Mouse (Mus musculus) heart, postnatal 25 days (tissue): ENCODE data around the gene Ascl2. TPM values are rescaled to one million over a fixed set of nuclear protein-coding genes. Genes with fewer than 3 reads are reported as not detected.

Source experiments
- DNase-seq: peaks from one replicate; pipeline ENCODE4 v3.0.0; 2022; ENCODE audit warnings: low spot score
- intact Hi-C: fragments of 180-260 bp; cut with DNase I; formaldehyde crosslinking; loops from one replicate; pipeline ENCODE4 v1.15.1; 2025
- total RNA-seq, 2 experiments: library from RNA; stranded (reverse); gene quantifications; 2 replicates each; pipeline ENCODE4 v1.2.3; 2021

Gene Ascl2
- total RNA-seq, 2 experiments from 2014 or later = not detected

DNA sequence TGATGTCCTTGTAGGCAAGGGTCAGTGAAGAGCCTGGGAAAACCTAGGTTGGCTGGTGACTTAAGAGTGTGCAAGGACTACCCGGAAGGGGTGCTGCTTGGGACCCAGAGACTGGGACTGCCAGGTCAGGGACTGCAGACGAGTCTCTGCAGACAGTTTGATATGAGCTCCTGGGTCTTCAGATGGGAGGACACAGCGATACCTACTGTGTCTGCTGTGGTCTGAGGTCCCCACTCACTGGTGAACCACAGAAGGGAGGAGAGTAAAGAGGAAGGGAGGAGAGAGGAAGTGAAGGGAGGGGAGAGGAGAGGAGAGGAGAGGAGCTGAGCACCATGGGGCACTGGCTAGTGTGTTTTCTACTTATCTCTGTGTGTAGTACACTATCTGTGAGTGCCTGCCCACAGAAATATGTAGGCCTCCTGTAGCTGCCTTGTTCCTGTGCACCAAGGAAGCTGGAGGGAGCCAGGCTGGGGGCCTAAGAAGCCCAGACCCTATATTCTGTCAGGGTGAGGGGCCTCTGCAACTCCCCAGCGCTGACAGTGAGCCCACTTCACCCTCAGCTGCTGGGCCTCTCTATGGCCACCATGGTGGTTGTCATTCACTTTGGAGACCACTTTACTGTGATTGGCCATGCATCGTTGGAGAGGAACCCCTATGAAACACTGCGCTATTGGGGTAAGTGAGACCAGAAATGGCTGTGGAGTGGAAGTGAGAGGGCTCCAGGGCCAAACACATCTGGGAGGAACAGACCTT lies 36.5 kb upstream of the Ascl2 start:
- DNase-seq = no peak
- intact Hi-C loops = loop anchor here (5.0 to 10.0 kb wide), 4 partner anchors 67 to 469 kb away; partner anchors contain the start of gene Slc22a18

GRCm38 (mm10) chr7:143004727-143005343 lies 35.8 kb upstream of the Ascl2 start, which contains the start of gene Tspan32:
Tspan32 (plus strand) TSS chr7:143005046.
- DNase-seq = no peak
- intact Hi-C loops = loop anchor here (5.0 to 10.0 kb wide), 4 partner anchors 67 to 470 kb away; partner anchors contain the start of gene Slc22a18

GRCm38 (mm10) chr7:143002679-143003078 lies 33.6 kb upstream of the Ascl2 start:
- DNase-seq = no peak
- intact Hi-C loops = loop anchor here (10.0 kb wide), 1 partner anchor 472 kb away; the partner anchor contains the start of gene Slc22a18

DNA sequence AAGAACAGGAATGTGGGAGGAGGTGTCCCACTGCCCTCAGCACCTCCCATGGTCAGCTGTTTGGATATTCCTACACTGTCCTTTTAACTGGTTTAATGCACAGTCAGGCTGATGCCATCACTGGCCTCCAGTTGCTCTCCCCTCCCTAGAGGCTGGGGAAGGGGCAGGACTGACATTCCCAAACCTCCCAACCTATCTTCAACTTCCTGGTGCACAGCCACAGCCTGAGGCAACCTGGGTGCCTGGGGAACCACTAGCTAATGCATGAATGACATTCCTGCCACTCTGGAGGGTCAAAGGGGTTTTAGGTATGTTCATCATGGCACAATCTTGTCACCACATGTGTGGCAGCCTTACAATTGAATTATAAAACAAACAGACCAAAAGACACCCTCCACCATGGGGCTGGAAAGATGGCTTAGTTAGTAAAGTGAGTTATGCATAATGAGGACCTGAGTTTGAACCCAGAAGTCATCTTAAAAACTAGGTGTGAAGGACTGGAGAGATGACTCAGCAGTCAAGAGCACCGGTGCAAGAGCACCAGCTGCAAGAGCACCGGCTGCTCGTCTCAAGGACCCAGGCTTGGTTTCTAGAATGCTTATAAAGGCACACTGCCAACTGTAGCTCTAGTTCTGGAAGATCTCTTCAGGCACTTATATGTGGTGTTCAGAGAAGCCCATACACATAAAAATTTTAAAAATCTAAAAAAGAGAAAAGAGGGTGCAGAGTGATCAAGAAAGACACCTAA lies 28.5 kb upstream of the Ascl2 start:
- no peak for DNase-seq
- intact Hi-C loops = no loop called here

GRCm38 (mm10) chr7:142996998-142997397 lies 27.9 kb upstream of the Ascl2 start:
- no peak for DNase-seq
- intact Hi-C loops = no loop called here

DNA sequence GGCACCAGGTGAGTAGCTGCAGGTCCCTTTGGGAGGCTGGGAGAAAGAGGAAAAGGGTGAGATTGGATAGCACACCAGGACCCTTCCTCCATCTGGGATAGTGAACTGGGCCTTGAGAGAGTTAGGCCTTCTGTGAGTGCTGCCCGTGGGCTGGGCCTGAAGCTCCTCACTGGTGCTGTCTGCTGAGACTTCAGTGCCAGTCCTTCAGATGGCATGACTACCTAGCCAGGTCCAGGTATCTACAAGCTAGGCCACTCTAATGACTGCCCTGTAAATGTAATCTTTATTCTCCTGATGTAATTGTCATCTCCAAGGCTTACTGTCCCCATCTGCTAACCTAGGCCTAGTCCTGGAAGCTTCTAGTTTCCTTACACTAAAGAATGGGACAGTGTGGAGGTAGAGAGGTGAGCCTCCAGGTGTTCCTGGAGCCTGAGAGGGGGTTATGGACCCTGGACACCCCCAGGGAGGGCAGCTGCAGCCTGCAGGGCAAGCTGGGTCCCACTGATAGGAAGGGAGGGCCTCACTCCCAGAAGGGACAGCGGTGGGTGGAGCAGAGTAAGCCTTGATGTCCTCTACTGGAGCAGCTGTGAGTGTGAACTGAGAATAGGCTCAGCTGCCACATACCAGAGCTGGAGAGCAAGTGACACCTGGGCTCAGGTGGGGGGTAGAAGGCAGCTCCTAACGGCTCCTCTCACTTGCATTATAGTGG lies 26.7 kb upstream of the Ascl2 start:
- intact Hi-C loops = no loop called here
- DNase-seq = no peak

- intact Hi-C loops = no loop called here
Observed at GRCm38 (mm10) chr7:142995004-142995403, 25.9 kb upstream of the Ascl2 start.

GRCm38 (mm10) chr7:142987718-142988117 lies 18.7 kb upstream of the Ascl2 start:
- intact Hi-C loops = no loop called here
- no peak for DNase-seq

More at GRCm38 (mm10) chr7:142995004-142995403, 25.9 kb upstream of the Ascl2 start:
- DNase-seq = no peak

- DNase-seq = no peak
- intact Hi-C loops = no loop called here
Observed at GRCm38 (mm10) chr7:142985146-142985545, 16.1 kb upstream of the Ascl2 start.

DNA sequence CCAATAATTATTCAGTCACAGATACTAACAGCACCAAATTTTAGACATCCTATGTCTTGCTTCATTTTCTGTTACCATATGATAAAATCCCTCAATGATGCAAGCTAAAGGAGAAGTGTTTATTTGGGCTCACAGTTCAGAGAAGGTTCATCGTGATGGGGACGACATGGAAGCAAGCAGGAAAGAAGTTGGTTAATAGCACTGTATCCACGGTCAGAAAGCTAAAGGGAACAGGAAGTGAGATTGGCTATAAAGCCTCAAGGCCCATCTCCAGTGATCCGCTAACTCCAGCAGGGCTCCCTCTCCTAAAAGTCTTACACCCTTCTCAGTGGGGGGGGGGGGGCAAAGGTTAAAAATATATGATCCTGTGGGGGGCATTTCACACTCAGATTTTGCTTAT lies 12.8 kb upstream of the Ascl2 start:
- DNase-seq = no peak
- intact Hi-C loops = no loop called here

DNA sequence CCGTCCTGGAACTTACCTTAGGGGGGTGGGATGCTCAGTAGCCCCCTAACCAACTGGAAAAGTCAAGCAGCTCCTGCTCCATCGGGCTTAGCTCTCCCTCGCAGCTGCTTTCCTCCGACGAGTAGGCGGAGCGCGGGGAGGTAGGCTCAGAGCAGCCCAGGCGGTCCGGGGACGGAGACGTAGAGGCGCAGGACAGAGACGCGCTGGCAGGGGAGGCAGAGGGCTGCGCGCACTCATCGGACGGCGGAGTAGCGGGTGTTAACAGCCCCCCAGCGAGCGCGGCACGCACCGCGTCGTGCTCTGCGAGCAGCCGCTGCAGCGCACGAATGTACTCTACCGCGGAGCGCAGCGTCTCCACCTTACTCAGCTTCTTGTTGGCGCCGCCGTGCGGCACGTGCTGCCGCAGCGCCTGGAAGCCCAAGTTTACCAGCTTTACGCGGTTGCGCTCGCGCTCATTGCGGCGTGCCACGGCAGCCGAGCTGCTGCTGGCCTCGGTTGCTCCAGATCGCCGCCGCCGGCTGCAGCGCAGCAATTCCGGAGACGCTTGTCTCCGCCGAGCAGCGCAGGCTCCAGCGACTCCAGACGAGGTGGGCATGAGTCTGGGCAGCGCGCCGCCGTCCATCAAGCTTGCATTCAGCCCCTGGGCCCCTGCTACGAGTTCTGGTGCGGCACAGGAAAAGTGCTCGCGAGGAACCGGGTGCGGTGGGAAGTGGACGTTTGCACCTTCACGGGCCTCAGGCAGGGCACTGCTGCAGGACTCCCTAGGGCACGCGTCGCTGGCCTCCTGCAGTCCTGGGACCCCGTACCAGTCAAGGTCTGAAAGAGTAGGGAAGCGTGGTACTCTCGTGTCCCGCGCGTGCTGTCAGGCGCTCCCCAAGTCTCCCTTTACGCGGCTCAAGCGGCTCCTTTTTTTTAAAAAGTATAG lies 918 bp downstream of the Ascl2 start:
- DNase-seq = no peak
- intact Hi-C loops = no loop called here

GRCm38 (mm10) chr7:142967414-142967883 lies 1.6 kb downstream of the Ascl2 start:
- DNase-seq = no peak
- intact Hi-C loops = no loop called here

- no peak for DNase-seq
- intact Hi-C loops = no loop called here
Observed at GRCm38 (mm10) chr7:142959752-142960151, 9.3 kb downstream of the Ascl2 start.

- no peak for DNase-seq
- intact Hi-C loops = no loop called here
Observed at GRCm38 (mm10) chr7:142958817-142959216, 10.2 kb downstream of the Ascl2 start.

DNA sequence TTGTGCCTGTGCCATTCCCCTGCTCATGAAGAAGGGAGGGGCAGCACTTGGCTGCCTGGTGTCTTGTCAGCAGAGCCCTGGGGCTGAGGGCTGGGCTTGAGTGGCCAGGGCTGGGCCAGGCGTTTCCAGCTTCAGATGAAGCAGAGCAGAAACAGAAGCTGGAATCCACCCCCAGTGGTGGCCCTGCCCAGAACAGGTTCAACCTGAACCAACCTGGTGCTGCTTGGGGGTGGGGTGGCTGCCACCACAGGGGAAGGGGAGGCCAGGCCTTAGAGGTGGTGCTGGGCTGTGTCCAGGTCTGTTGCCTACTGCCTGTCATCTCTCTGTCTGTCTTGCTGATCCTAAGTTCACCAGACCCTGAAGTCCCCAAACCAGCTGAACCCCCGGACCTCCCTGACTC lies 13.0 kb downstream of the Ascl2 start:
- intact Hi-C loops = no loop called here
- DNase-seq = no peak

DNA sequence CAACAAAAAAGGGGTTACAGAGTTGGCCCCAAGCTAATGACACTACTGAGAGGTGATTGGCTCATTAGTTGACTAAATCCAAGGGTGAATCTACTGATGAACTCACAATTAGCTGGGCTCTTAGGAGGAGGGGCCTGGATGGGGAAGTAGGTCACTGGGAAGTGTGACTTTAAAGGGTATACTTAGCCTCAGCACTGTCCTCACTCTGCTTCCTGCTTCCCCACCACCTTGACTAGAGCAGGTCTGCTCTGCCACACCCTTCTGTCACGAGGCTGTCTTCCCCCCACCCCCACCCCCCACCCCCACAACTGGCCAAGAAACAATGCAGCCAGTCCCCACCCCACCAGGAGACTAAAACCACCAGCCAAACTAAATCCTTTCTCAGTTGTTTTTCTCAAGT lies 19.5 kb downstream of the Ascl2 start:
- intact Hi-C loops = no loop called here
- DNase-seq = no peak

DNA sequence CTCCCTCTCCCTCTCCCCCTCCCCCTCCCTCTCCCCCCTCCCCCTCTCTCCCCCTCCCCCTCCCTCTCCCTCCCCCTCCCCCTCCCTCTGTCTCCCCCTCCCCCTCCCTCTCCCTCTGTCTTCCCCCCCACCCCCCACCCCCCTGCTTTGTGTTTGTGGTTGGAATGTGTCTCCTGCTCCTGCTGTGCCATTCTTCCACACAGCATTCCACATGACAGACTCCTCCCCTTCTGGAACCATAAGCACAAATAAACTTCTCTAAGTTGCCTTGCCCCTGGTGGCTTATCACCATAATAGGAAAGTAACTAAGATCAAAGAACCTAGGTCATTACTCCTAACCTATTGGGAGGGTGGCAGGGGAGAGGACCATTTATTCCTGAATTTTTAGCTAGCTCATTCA lies 31.4 kb downstream of the Ascl2 start:
- intact Hi-C loops = no loop called here
- DNase-seq = no peak

DNA sequence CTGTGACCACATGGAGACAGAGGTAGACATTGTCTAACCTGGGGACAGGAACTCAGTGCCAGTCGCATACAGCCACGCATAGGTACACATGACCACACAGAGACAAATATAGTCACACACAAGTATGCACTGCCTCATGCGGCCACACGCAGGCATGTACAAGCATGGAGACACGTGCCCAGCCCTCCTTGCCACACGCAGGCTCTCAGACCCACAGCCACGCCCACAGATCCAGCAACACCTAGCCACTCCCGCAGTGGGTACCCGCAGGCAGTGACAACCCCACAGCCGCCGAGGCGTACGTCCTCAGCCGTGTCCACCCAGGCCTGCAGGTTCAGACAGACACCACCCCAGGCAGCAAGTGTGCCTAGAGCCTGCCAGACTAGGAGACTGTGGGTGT lies 33.4 kb downstream of the Ascl2 start:
- no peak for DNase-seq
- intact Hi-C loops = no loop called here

- DNase-seq = no peak
- intact Hi-C loops = no loop called here
Observed at GRCm38 (mm10) chr7:142932469-142932868, 36.6 kb downstream of the Ascl2 start.
